Mouse (Mus musculus) mouse trophoblast stem cell (cell line): ENCODE results near the gene Tma7.

ENCODE experiments used
- in situ Hi-C, 2 experiments: fragments of 300-500 bp; cut with MseI, MboI; formaldehyde crosslinking; loops; 2 replicates in 1 of 2; 3 replicates in 1 of 2; pipeline ENCODE4 v1.15.1; 2025

Tma7 gene

DNA sequence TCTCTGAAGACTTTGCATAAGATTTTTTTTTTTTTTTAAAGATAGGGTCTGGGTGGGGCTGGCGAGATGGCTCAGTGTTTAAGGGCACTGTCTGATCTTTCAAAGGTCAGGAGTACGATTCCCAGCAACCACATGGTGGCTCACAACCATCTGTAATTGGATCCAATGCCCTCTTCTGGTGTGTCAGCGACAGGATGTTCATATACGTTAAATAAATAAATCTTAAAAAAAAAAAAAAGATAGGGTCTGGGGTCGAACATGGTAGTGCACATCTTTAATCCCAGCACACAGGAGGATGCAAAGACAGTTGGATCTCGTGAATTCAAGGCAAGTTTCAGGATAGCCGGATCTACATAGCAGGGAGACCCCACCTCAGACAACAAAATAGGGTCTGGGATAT is 33.1 kb downstream of the Tma7 start:
- in situ Hi-C loops, result no loop called here

DNA sequence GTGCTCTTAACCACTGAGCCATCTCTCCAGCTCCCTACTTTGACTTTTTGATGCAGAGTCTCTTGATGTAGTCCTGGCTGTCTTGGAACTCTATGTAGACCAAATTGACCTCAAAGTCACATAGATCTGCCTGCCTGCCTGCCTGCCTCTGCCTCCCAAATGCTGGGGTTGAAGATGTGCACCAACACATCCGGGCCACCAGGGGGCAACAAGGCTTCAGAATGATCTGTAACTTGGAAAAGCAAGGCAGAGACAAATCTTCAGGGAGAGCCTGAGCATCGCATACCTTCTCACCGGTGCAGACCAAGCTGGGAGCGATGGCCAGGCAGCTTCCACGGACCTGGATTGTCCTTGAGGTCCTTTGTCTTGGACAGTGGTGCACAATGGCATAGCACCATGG is 36.1 kb downstream of the Tma7 start:
- in situ Hi-C loops, result no loop called here

DNA sequence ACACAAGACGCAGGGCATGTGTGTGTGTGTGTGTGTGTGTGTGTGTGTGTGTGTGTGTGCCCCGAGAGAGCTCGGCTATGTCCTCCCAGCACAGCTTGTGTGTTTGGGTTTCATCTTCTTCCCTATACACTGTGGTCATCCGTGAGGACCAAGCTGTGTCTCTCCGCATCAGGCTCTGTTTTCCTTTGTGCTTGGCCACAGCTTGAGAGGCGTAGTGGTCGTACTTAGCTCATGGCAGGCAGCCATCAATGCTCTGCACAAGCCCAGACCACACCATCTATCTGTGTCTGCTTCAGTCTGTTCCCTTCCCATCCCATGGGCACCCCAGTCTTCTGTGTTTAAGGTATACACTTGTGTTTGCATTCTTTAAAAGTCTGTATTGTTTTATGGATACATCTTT is 41.0 kb downstream of the Tma7 start:
- in situ Hi-C loops, result no loop called here

GRCm38 (mm10) chr9:109040906-109041305 is 41.5 kb downstream of the Tma7 start:
- in situ Hi-C loops, result no loop called here

DNA sequence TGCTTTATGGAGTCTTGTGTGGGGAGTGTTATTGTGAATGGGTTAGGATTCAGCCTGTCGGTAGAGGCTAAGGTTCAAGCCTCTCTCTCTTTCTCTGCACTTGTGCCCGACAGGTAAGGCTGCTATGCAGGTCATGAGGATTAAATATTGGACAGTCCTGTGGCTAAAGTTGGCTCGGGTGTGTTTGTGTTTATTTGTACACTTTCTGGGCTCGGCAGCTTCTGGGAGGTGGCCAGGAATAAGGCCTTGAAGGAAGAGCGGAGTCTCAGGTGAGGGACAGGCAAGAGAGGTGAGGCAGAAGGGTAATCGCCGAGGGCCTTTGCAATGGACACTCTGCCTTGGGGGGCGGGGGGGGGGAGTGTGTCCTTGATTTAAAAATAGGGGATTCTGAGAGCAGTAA is 42.2 kb downstream of the Tma7 start:
- in situ Hi-C loops, result no loop called here

DNA sequence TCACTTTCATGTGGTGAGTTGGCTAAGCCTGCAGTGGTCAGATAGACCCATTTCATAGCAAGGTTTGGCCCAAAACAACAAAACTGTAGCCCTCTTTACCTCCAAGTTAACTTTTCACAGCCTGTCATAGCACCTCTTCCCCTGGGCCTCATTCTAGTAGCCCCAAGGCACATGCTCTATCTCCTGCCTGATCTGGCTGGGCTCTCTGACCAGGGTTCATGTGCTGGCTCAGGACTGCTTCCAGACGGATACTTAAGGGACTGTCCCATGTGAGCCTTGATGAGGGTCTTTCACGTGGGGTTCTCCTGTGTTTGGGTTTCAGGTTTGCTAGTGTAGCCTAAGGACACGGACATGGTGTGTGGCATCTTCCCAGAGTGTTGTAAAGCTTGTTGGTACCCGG is 42.7 kb downstream of the Tma7 start:
- in situ Hi-C loops, result no loop called here

DNA sequence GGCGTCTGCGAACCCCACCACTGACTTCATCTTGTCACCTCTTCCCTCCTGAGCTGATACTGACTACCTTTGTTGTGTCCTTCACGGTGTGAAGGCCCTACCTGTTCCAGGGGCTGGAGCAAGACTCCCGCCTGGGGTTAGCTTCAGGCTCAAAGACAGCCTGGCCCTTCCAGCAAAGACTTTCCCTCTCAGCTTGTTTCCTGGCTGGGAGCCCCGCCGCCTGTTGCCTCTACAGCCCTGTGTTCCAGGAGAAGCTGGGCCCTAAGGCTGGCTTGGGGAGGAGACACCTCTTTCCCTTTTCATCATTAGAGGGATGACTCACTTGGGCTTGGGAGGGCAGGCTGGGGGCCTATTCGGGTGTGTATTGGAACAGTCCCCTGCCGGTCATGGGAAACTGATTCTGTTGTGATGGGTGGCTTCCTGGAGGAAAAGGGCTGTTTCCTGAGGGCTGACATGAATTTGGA is 43.5 kb downstream of the Tma7 start:
- in situ Hi-C loops, result no loop called here

GRCm38 (mm10) chr9:109038086-109038895 is 44.1 kb downstream of the Tma7 start, which contains the start of gene Shisa5:
TSS of gene Shisa5 (plus strand) at chr9:109038565.
- in situ Hi-C loops, result no loop called here

- in situ Hi-C loops, result no loop called here
Measured at GRCm38 (mm10) chr9:109032435-109032834, 50.0 kb downstream of the Tma7 start.

- in situ Hi-C loops, result no loop called here
Measured at GRCm38 (mm10) chr9:109031686-109032085, 50.7 kb downstream of the Tma7 start.

- in situ Hi-C loops, result no loop called here
Measured at GRCm38 (mm10) chr9:109031001-109031400, 51.4 kb downstream of the Tma7 start.

DNA sequence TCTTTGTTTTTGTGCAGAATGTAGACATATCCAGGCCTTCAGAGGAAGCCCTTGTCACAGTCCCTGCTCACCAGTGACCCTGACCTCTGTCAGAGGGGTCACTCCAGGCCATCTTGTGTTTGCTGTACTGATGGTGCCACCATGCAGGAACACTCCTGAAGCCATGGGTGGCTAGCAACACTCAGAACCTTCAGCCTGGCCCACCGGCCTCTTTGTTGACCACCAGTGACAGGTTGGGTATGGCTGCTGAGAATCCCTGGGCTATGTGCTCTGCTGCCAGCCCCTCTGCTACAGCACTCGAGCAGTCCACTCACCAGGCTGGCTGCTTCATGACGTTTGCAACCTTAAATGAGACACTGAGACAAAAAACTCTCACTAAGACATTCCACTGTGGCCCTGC is 52.1 kb downstream of the Tma7 start:
- in situ Hi-C loops, result no loop called here

DNA sequence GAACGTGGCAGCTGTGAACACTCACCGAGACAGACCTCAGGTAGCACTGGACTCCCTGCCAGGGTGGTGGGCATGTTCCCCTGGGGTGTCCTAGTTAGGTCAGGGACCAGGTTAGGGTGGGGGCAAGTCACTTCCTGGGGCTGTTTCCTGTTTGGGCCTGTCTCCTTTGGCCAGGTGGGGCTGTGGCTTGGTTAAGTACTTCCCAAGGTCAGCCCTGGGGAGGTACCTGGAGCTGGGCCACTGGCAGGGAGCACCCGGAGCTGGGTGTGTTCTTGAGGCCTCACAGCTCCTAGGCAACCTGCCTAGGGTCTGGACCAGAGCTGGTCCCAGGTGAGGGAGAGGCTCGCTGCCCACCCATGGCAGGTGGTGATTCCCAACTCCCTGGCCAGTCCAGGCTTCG is 53.5 kb downstream of the Tma7 start:
- in situ Hi-C loops, result no loop called here

GRCm38 (mm10) chr9:109028421-109028820 is 54.0 kb downstream of the Tma7 start:
- in situ Hi-C loops, result no loop called here

GRCm38 (mm10) chr9:109027521-109027920 is 54.9 kb downstream of the Tma7 start:
- in situ Hi-C loops, result no loop called here
